Mouse (Mus musculus) heart, adult 9 months (tissue): Measurements from ENCODE around the gene Prkaca.

Source experiments
- DNase-seq, 2 experiments: peaks; one replicate each; pipeline ENCODE4 v3.0.0; 2022; ENCODE audit warnings: low spot score in 2 of 2

Gene Prkaca

DNA sequence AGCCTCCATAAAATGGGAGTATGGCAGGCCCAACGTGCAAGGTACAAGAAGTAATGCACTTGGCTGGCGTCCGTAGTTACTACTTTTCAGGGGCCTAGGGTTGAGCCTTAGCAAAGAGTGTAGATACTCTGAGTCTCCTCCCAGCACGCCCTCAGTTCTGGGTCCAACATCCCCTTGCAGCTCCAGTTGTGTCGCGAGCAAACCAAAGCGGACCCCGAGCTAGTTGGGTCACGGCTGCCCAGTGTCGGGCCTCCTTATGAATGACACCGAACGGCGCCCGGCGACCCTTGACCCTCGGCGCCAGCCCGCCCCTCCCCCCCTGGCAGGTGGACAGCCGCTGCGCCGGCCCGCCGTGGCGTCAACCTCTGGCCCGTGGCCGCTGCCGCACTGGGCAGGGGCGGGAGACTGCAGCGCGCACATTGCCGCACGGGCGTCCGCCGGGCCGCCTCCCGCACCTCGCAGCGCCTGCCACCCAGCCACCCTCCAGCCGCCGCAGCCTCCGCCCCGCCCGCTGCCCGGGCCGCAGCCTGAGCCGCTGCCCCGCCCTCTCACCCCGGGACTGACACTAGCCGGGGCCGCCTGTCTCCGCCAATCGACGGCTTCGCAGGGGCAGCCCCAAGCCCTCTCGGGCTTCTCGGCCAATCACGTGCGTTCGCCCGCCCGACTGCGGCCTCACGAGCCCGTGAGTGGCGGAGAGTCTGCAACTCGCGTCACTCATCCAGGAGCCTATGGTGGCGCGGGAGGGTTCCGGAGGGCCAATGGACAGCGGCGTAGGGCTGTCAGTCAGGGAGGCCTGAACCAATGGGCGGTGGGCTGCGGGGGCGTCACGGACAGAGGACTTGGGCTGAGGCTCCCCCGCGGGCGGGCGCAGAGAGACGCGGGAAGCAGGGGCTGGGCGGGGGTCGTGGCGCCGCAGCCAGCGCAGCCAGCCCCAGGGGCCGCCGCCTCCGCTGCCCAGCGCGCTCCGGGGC, at the start of gene Prkaca:
Gene Prkaca, plus strand, starts transcription at position 844 of the 971 bp plus-strand sequence.
- DNase-seq: peak; percentile 99 to 100

DNA sequence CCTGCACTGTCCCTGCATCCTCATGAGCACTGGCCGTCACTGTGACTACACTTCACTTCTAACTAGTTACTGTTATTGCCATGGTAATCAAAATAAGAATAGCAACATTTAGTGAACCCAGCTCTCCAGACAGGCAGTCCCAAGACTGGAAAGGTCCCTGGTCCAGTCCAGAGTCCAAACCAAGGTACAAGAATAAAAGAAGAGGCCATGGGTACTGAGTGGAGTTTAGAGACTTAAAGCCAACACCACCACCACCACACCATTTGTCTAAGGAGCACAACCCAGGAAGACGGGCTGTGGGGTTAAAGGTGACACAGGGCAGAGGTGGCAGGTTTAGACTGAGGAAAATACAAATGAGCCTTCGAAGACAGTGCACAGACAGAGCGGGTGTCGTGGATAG, 48.2 kb upstream of the Prkaca start:
- DNase-seq: no peak

DNA sequence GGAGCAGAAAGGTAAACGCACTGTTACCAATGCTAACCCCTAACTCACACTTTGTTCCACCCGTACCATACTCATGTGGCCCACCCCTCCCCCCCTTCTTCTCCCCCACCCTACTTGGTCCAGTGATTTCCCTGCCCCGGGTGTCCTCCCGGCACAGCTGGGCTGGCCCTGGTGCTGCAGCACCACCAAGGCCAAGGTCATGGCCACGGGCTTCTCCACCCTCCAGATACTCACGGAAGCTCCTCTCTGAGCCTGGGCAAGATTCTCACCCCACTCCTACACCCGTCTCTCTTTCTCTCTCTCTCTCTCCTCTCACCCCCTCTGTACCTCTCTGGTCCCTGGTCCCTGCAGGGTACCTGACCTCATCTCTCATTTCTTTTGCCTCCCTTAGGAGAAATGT, 46.5 kb upstream of the Prkaca start:
- DNase-seq: no peak

DNA sequence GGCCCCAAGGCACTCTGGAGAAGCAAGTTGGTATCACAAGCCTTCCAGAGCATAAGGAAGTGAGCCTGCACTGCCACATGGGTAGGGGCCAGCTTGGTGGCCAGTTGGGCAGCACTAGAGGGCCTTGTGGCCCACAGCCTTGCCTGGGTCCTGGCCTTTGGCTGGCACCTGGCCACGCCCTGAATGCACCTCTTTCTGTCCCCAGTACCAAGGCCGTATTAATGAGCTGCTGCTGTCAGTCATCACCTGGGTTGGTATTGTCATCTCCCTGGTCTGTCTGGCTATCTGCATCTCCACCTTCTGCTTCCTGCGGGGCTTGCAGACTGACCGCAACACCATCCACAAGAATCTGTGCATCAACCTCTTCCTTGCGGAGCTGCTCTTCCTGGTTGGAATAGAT, 38.6 kb upstream of the Prkaca start:
- DNase-seq: no peak

DNA sequence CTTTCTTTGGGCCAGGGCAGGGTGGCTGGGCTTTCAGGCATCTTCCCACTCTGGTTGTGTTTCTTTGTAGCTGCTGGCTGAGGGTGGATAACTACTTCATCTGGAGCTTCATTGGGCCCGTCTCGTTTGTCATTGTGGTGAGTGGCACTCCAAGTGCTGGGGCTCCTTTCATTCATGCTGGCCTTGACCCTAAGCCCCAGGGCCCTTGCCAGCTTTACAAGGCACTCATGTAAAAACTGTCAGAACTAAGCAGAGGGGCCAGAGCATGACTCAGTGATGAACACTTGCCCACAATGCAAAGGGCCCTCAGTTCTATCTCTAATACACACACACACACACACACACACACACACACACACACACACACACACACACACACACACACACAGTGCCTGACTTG, 37.8 kb upstream of the Prkaca start:
- no peak for DNase-seq

DNA sequence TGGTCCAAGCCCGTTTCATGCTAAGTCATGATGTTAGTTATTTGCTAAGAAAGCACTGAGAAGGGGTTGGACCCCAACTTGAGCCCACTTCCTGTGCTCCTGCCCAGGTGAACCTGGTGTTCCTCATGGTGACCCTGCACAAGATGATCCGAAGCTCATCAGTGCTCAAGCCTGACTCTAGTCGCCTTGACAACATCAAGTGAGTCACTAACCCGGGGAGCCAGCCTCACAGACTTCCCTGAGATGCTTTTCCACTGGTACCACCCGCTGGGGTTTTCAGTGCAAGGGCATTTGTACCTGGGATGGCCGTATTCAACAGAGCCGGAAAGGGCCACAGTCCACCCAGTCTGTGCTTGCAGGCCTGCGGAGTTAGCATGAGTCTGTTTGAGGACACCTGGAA, 37.4 kb upstream of the Prkaca start:
- no peak for DNase-seq

DNA sequence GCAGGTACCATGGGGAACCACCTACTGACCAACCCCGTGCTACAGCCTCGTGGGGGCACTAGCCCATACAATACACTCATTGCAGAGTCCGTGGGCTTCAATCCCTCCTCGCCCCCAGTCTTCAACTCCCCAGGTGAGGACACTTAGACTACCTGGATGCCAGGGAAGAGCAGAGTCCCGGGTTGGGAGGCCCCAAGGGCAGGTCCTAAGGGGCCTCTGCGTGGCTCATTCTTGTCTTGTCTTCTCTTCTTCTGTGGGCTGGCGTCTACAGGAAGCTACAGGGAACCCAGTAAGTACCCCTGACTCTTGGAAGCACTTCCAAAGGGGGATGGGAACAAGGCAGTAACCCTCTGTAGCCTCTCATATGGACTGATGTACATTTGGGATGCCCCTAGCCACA, 35.1 kb upstream of the Prkaca start:
- DNase-seq: no peak

DNA sequence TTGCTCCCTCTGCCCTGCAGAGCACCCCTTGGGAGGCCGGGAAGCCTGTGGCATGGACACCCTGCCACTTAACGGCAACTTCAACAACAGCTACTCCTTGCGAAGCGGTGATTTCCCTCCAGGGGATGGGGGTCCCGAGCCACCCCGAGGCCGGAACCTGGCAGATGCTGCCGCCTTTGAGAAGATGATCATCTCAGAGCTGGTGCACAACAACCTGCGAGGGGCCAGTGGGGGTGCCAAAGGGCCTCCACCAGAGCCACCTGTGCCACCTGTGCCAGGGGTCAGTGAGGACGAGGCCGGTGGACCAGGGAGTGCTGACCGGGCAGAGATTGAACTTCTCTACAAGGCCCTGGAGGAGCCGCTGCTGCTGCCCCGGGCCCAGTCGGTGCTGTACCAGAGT, 34.5 kb upstream of the Prkaca start:
- no peak for DNase-seq

- no peak for DNase-seq
Measured at GRCm38 (mm10) chr8:83941066-83941677, 31.6 kb upstream of the Prkaca start.

DNA sequence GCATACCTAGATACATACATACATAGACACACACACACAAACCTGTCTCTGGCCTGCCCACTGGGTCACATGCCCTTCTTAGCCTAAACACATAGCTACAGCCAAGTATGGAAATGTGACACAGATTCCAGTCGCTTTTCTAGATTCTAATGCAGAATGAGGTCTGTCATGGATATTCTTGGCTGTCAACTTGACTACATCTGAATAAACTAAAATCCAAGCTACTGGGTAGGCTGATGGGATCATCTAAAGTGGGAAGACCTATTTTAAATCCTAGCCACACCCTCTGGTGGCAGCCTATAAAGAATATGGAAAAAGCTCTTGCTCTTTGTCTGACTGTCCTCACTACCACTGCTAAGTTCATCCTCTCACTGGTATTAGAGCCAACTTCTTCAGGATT, 30.3 kb upstream of the Prkaca start:
- DNase-seq: no peak

GRCm38 (mm10) chr8:83945540-83945939, 27.3 kb upstream of the Prkaca start:
- DNase-seq: no peak

GRCm38 (mm10) chr8:83954749-83955105, 18.1 kb upstream of the Prkaca start:
- DNase-seq: no peak

- DNase-seq: peak; percentile 99
Measured at GRCm38 (mm10) chr8:83955106-83955957, 17.5 kb upstream of the Prkaca start, which contains the start of the genes Gm10644 and Asf1b. Gm10644 (minus strand) TSS chr8:83955205. Asf1b (plus strand) TSS chr8:83955507.

- DNase-seq: no peak
Measured at GRCm38 (mm10) chr8:83955958-83956218, 16.9 kb upstream of the Prkaca start.

DNA sequence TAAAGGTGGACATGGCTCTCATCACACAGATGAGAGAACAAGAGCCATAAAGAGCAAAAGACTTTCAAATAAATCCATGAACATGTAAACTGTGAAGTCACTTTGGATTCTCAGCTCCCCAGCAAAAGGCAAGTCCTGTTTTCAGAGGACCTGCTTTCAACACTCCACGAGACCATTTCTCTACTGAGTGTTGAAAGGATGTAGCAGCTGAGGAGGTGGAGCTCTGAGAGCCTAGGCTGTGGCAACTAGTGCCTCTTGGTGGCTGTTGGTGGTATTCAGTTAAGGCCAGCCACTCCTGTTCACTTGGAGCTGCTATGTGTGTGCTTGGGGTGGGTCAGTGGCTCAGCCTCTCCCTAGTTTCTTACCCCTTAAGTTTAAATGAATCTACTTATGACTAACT, 16.0 kb upstream of the Prkaca start:
- no peak for DNase-seq

DNA sequence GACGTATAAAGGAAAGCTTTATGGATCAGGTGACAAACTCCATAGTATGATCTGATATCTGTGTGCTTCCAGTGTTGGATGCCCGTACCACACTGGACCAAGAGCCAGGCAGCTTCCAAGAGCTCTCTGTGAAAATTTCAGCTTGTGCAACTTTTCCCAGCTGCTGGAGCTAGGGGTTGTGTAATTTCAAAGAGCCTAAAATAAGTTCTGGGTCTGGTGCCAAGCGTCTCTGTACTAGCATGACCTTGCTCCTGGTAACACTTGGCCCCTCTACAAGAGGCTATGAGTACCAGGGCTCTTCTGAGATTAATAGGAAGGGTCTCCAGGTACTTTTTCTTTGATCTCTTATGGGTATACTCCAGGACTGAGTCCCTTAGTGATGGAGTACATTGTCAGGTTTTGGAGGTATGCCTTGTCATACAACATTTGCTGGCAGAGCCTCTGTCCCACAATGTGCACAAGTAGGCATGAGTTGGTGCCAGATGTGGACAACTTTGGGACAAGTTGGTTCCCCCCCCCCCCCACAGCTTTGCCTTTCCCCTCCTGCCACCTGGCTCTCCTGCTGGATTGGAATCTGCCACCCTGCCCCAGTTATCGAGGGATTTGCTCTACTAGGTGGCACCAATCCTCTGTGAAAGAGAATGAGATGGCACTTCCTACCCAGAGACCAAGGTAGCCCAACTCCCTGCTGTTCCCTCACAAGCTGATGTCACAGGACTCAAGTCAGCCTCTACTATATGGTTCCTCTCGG, 8.6 kb upstream of the Prkaca start:
- peak; percentile 71 to 84 for DNase-seq

GRCm38 (mm10) chr8:83967701-83968100, 5.1 kb upstream of the Prkaca start:
- no peak for DNase-seq

- no peak for DNase-seq
Measured at GRCm38 (mm10) chr8:83971121-83971520, 1.7 kb upstream of the Prkaca start.

- no peak for DNase-seq
Measured at GRCm38 (mm10) chr8:83971661-83972060, 1.1 kb upstream of the Prkaca start.

GRCm38 (mm10) chr8:83973161-83974031, 603 bp downstream of the Prkaca start:
- no peak for DNase-seq

- no peak for DNase-seq
Measured at GRCm38 (mm10) chr8:83974521-83974920, 1.7 kb downstream of the Prkaca start.
